ENCODE assay signal across 9 mouse cellular contexts in the genomic region with DNA sequence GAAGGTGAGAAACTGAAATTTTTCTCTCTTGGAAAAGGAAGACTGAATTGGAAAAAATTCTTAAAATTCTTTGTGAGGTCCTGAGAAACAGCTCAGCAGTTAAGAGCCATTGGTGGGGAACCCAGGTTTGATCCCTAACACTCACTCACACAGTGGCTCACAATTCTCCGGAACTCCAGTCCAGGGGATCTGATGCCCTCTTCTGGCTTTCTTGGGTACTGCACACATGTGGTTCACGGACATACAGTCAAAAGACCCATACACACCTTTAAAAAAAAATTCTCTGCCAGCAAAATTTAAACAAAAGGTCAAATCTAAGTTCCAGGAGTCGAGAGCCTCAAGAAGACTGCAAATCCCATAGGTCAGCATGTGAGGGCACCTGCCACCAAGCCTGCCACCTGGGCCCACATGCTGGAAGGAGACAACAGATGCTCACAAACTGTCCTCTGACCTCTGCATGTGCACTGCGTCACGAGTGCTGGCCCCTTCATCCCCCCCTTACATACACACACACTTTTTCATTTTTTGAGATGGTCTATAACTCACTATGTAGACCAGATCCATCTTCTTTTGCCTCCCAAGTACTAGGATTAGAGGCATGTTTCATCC. TPM values are rescaled to one million over a fixed set of nuclear protein-coding genes. Genes with fewer than 3 reads are reported as not detected.
DNase-seq lines count a peak whose midpoint lies in the region; ATAC-seq and TF ChIP-seq lines count a peak whose summit lies in the region.
"Had no signal": no experiment of that assay in that cellular context is flagged by ENCODE, and none has a peak within 500 bp of the region (broad histone marks: within the 10 kb centered on the region; RNA-seq: fewer than 3 reads in every experiment).

No protein-coding gene starts in this region.

- H3K4me2 ChIP-seq in lung, postnatal 0 days (replicated peaks; ENCODE audit: low read depth, low read length): no peak overlapping the region
- H3K4me2 ChIP-seq: heart, embryonic 15.5 days had no signal

- H3K27ac ChIP-seq in lung, postnatal 0 days (ENCODE audit: low read length): no peak overlapping the region
- H3K27ac ChIP-seq: heart, embryonic 15.5 days had no signal

- DNase-seq in cerebellum, postnatal 25 days: peak; percentile 32 to 67
- no peak for DNase-seq in cerebellum, adult 8-10 months
- DNase-seq in left cerebral cortex, adult 18-20 months (ENCODE audit: low spot score in 2 of 2): peak; percentile 29 to 58
- no peak for DNase-seq in left cerebral cortex, postnatal 36 days (ENCODE audit: low spot score in 2 of 2)
- DNase-seq in NIH3T3 (ENCODE audit: low read depth): peak; percentile 71
- DNase-seq in lung, postnatal 0 days (ENCODE audit: low spot score): peak; percentile 36
- DNase-seq in splenic B cell, adult 2 months (ENCODE audit: low read depth, low spot score): peak; percentile 74

- WGBS in lung, postnatal 0 days: 62% methylated on average over 5 of the region's 5 CpGs

- H3K9ac ChIP-seq in lung, postnatal 0 days (replicated peaks; ENCODE audit: low read depth): no peak overlapping the region
- H3K9ac ChIP-seq: heart, embryonic 15.5 days had no signal

- ATAC-seq in erythroblast, adult 5-6 weeks (replicated peaks; ENCODE audit: low FRiP score, poor library complexity, severe bottlenecking): peak; percentile 79
- peak; percentile 8; the same call in 1 of the 2 replicates for ATAC-seq in lung, postnatal 0 days

- H3K27me3 ChIP-seq in lung, postnatal 0 days (replicated peaks; ENCODE audit: insufficient read depth, low read length): no peaks in the 10 kb centered on the region
- H3K27me3 ChIP-seq in splenic B cell, adult 2 months (ENCODE audit: control insufficient read depth, insufficient read depth, low read length, poor library complexity, severe bottlenecking): no peaks in the 10 kb centered on the region
- H3K27me3 ChIP-seq: heart, embryonic 15.5 days had no signal

- no peaks in the 10 kb centered on the region for H3K9me3 ChIP-seq in lung, postnatal 0 days (ENCODE audit: low read length)
- H3K9me3 ChIP-seq: heart, embryonic 15.5 days had no signal

- no peak for TF ChIP-seq EP300 in lung, postnatal 0 days (IDR thresholded peaks at IDR 0.05)

- no peaks in the 10 kb centered on the region for H3K36me3 ChIP-seq in lung, postnatal 0 days (ENCODE audit: insufficient read depth, low read length)
- no peaks in the 10 kb centered on the region for H3K36me3 ChIP-seq in splenic B cell, adult 2 months (ENCODE audit: control insufficient read depth, insufficient read depth, low read length, poor library complexity, severe bottlenecking)

- peak; percentile 74 for TF ChIP-seq CTCF in lung, postnatal 0 days (IDR thresholded peaks at IDR 0.05)

- no peak overlapping the region for H3K4me3 ChIP-seq in lung, postnatal 0 days (ENCODE audit: low read depth, low read length)
- H3K4me3 ChIP-seq: heart, embryonic 15.5 days had no signal

- intact Hi-C loops in left cerebral cortex, postnatal 36 days (cut with DNase I): loop anchor here (5.0 kb wide), 1 partner anchor 143 kb away; no protein-coding TSS in a partner anchor

- H3K4me1 ChIP-seq in lung, postnatal 0 days (ENCODE audit: insufficient read depth, low read depth, low read length): no peaks in the 10 kb centered on the region
- H3K4me1 ChIP-seq: heart, embryonic 15.5 days had no signal

RNA-seq across cellular contexts. Expression of gene Batf3, which starts 12.6 kb away (rescaled TPM):
- total RNA-seq in left cerebral cortex, adult 18-20 months (2021): 1 to 10 TPM; 3.0 TPM
- 1 to 10 TPM in 1 of 2 experiments, under 1 TPM in 1; 1.00 to 2.2 TPM for total RNA-seq in left cerebral cortex, postnatal 36 days (2021)
- total RNA-seq in erythroblast, adult 5-6 weeks (2015; ENCODE audit: low replicate concordance): 2.1 TPM in 1 of 2 replicates, not detected in the other
- total RNA-seq in erythroblast, adult 5-6 weeks (2017; ENCODE audit: low replicate concordance): 0.70 TPM in 1 of 2 replicates, not detected in the other
- 2.0 and 2.6 TPM in 2 replicates for polyA plus RNA-seq in lung, postnatal 0 days (2015; fragmentation: Nextera tagmentation; extraction: Ambion mirVana)

RNA-seq across cellular contexts. Expression of gene Nsl1, which starts 22.2 kb away (rescaled TPM):
- total RNA-seq in left cerebral cortex, adult 18-20 months (2021): under 1 TPM; 0.23 to 0.56 TPM
- total RNA-seq in left cerebral cortex, postnatal 36 days (2021): under 1 TPM; 0.52 to 0.96 TPM
- 2.1 and 6.7 TPM in 2 replicates for total RNA-seq in erythroblast, adult 5-6 weeks (2015; ENCODE audit: low replicate concordance)
- total RNA-seq in erythroblast, adult 5-6 weeks (2017; ENCODE audit: low replicate concordance): 3.8 and 7.5 TPM in 2 replicates
- polyA plus RNA-seq in lung, postnatal 0 days (2015; fragmentation: Nextera tagmentation; extraction: Ambion mirVana): 1.5 and 1.8 TPM in 2 replicates

RNA-seq across cellular contexts. Expression of gene Tatdn3, which starts 22.3 kb away (rescaled TPM):
- 10 to 100 TPM; 27.1 to 27.8 TPM for total RNA-seq in left cerebral cortex, adult 18-20 months (2021)
- 10 to 100 TPM; 19.1 to 35.6 TPM for total RNA-seq in left cerebral cortex, postnatal 36 days (2021)
- total RNA-seq in erythroblast, adult 5-6 weeks (2015; ENCODE audit: low replicate concordance): 5.6 and 8.5 TPM in 2 replicates
- 1.3 TPM in 1 of 2 replicates, not detected in the other for total RNA-seq in erythroblast, adult 5-6 weeks (2017; ENCODE audit: low replicate concordance)
- polyA plus RNA-seq in lung, postnatal 0 days (2015; fragmentation: Nextera tagmentation; extraction: Ambion mirVana): 10.5 and 11.9 TPM in 2 replicates

RNA-seq across cellular contexts. Expression of gene Spata45, which starts 48.6 kb away (rescaled TPM):
- total RNA-seq in left cerebral cortex, adult 18-20 months (2021): not detected
- total RNA-seq in left cerebral cortex, postnatal 36 days (2021): not detected
- total RNA-seq in erythroblast, adult 5-6 weeks (2015; ENCODE audit: low replicate concordance): not detected in 2 replicates
- not detected in 2 replicates for total RNA-seq in erythroblast, adult 5-6 weeks (2017; ENCODE audit: low replicate concordance)
- polyA plus RNA-seq in lung, postnatal 0 days (2015; fragmentation: Nextera tagmentation; extraction: Ambion mirVana): not detected in 2 replicates
- polyA plus RNA-seq: heart, embryonic 15.5 days had no signal

RNA-seq across cellular contexts. Expression of gene Flvcr1, which starts 59.1 kb away (rescaled TPM):
- total RNA-seq in left cerebral cortex, adult 18-20 months (2021): 10 to 100 TPM; 11.5 to 14.5 TPM
- total RNA-seq in left cerebral cortex, postnatal 36 days (2021): 10 to 100 TPM; 11.8 to 15.4 TPM
- total RNA-seq in erythroblast, adult 5-6 weeks (2015; ENCODE audit: low replicate concordance): 9.4 and 13.6 TPM in 2 replicates
- total RNA-seq in erythroblast, adult 5-6 weeks (2017; ENCODE audit: low replicate concordance): 5.3 and 7.8 TPM in 2 replicates
- polyA plus RNA-seq in lung, postnatal 0 days (2015; fragmentation: Nextera tagmentation; extraction: Ambion mirVana): 7.8 and 7.9 TPM in 2 replicates

Comparison
In these comparisons a context has a peak if more than half of its experiments do, and no peak if none do; other contexts are left out.
1. DNase-seq: peak in cerebellum, postnatal 25 days (2 of 2), left cerebral cortex, adult 18-20 months (2 of 2), NIH3T3 (single experiment), lung, postnatal 0 days (single experiment) and splenic B cell, adult 2 months (single experiment); none in cerebellum, adult 8-10 months (single experiment) and left cerebral cortex, postnatal 36 days (0 of 2).